Mouse (Mus musculus): ENCODE data around the gene Ptprg.
A peak's percentile ranks its signal among the peaks of the same experiment; 100 is the strongest.

Gene Ptprg

DNA sequence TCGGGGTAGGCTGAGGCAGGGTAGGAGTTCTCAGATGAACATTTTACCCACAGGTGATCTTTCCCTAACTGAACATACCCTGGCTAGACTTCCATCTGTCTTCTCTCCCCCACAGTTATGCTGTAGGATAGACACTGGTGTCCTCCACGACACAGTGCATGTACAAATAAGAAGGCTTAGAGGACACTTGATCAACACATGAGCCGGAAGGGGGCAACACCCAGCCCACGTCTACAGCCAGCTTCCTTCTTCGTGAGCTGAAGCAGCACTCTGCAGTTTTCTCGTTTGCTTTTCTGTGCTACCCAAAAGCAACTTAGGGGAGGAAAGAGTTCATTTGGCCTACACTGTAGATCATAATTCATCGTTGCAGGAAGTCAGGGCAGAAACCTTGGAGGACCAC lies 554.7 kb downstream of the Ptprg start:
- DNase-seq: no peak

DNA sequence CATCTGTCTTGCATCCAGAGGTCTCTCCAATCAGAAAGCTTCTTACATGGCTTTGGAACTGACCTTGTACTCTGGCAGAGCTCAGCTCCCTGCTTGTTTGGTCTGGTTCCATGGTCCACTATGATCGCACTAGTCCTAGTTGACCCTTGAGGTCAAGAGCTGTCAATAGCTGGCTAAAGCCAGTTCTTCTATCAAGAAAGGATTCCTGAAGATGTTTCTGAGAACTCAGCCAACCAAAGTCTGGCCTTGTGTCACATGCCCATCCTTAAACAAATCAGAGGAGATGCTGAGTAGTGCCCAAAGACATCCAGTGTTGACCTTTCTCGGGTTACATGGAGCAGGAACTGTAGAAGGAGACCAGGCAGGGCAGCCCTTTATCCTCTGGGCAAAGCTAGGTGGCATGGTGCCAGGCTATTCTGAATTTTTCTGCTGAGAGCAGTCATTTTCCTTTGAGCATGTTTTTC lies 559.2 kb downstream of the Ptprg start:
- no peak for DNase-seq

DNA sequence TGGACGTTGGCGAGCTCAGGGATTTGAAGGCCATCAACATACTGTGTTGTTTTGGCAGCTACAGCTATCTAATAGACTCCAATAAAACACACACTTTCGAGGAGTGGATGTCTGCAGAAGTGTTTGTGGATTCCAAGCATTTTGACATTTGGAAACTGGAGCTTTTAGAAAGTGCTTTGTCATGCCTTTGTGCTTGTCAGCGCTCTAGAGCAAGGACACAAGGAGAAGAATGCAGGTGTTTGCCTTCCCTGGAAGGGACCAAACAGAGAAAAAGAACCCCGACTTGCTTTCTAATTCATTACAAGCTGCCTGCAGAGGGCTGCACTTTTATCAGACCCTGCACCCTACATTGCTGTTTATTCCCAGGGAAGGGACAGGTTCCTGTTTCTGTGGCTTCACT lies 560.0 kb downstream of the Ptprg start:
- no peak for DNase-seq

DNA sequence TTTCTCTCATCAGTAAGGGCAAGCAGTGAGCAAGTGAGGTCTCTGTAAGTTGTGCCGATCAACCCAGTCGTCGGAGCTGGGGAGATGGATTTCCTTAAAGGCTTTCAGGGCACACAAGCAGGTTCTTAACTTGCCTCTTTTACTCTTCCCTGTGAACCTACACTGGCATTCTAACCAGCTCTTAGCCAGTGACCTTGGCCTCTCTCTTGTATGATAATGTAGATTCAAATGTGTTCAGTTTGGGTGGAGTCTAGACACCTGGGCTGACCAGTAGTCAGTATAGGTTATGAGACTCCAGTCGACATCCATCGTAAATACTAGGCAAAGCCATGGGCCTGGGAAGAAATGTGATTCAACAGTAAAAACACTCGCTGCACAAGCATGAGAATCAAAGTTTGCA lies 560.7 kb downstream of the Ptprg start:
- DNase-seq: no peak

DNA sequence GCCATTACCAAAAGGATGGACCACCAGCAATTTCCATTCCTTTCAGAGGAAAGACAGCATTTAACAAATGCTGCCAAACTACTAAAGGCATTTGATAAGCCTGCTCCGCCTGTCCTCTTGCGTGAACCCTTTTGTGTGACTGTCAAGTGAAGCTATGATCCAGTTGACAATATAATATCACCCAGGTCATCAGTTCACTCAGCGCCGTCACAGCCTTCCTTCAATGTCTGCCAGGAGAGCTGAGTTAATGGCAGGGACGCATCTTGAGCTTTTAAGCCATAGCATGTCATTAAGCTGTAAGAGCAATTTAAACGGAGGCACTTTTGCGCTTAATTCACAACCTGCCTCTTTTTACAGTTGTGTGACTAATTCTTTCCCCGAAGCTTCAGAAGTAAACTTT lies 565.9 kb downstream of the Ptprg start:
- DNase-seq: no peak

DNA sequence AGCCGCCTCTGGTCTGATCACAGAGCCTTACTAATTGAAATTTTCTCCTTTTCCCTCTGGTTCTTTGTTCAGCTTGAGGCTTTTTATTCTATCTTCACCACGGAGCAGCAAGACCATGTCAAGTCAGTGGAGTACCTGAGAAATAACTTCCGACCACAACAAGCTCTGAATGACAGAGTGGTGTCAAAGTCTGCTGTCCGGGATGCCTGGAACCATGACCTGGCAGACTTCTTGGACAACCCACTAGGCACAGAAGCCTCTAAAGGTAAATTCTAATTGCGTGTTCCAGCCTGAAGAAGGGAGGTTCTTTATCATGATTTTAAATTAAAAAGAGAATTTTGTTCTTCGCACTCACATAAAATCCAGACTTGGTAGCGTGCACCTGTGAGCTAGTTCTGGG lies 568.6 kb downstream of the Ptprg start:
- DNase-seq: no peak

DNA sequence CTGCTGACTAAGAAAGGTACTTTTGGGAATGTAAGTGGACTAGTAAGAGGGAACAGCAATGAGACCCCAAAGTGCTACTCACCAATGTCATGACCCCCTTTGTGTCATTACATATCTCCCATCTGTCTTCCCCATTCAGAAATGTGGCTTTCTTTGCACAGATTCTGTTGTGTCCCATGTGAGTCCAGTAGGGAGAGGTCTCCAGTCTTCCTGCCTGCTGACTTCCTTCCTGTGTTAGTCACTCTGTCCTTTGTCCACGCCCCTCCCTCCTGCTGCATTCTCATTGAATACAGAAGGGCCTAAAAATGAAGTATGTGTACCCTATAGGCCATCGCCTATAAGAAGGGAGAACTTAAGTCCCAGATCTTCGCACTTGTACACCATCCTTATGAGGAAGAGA lies 571.4 kb downstream of the Ptprg start:
- no peak for DNase-seq

DNA sequence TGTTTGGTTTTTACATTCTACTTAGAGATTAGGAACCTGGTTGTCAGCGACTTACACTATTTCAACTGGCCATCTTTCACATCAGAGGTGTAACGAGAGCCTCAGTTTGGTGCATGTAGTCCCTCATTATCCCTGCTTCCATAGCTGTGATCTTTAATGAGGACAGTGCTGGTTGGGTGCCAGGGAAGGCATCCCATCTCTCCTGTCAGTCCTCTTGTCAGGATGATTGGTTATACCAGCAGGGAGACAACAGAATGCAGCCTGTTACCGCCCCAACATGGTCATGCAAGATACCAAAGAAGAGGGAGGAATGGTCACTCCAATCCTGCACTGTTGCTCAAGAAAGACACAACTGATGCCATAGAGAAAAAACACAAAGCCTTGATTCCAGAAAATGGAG lies 574.6 kb downstream of the Ptprg start:
- DNase-seq: no peak

DNA sequence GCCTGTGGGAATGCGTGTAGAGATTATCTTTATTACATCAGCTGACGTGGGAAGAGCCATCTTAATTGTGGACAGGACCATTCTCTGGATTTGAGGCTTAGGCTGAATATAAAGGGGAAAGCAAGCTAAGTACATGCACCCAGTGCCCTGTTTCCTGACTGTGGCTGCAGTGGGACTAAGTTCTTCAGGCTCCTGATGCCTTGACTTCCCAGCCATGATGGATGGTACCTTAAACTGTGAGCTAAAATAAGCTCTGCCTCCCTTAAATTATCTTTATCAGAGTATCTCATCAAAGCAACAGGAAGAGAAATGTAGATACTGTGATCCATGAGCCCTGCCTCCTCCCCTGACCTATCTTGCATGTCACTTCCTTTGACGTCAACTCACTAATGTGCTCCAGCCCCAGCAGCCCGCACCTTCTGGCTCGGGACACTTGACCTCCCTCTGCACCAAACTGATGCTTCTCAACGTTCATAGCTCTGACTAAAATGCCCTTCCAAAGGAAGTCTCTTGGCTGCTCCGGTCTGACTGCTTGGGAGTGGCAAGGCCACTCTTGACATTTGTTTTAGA lies 578.8 kb downstream of the Ptprg start:
- no peak for DNase-seq

DNA sequence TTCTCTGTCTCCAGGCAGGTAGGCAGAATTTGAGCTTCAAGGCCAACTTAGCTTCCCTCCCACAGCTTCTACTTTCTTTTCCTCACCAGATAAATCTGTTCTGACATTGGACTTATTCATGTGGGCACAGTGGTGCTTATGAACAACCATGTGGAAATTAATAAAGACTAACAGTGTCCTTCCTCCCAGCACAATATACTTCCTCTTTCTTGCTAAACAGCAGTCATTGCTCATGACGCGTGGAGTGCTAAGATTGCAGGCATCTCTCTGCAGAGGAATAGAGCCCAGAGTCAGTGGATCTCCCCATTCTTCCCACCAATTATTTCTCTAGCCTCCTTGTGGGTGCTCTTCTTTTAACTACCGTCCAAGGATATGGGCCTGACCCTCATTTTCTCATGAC lies 579.8 kb downstream of the Ptprg start:
- no peak for DNase-seq

DNA sequence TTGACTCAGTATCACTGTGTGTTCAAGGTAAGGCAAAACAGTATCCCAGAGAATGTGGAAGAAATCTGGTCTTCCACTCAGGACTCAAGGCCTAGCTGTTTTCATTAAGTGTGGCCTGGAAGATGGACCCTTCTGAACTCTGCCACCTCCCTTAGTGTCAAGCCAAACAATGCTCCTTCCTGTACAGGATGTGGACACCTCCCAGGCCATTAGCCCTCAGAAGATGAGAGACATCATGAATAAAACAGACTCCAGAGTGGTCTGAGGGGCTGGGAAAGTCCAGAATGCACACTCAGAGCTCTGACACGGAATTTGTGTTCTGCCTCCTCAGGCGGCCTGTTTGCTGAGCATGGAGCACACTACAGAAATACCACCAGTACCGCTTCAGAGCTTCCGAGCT lies 581.2 kb downstream of the Ptprg start:
- no peak for DNase-seq

DNA sequence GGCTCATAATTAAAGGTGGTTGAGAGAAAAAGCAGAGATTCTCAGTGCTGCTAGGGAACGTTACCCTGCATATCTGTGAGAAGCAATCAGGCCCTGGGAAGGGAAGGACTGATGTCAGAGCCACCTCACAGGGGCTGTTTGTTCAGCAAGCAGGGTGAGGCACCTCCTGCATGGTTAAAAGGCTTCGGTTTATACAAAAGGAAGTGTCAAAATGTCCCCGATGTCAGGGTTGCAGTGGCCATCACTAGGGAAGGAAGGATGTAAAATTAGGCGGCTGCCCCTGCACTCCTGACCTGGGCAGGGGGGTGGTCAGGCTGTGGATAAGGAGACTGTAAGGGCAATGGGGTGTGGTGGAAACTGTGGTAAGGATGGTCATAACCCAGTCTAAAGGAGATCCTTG lies 583.2 kb downstream of the Ptprg start:
- no peak for DNase-seq

DNA sequence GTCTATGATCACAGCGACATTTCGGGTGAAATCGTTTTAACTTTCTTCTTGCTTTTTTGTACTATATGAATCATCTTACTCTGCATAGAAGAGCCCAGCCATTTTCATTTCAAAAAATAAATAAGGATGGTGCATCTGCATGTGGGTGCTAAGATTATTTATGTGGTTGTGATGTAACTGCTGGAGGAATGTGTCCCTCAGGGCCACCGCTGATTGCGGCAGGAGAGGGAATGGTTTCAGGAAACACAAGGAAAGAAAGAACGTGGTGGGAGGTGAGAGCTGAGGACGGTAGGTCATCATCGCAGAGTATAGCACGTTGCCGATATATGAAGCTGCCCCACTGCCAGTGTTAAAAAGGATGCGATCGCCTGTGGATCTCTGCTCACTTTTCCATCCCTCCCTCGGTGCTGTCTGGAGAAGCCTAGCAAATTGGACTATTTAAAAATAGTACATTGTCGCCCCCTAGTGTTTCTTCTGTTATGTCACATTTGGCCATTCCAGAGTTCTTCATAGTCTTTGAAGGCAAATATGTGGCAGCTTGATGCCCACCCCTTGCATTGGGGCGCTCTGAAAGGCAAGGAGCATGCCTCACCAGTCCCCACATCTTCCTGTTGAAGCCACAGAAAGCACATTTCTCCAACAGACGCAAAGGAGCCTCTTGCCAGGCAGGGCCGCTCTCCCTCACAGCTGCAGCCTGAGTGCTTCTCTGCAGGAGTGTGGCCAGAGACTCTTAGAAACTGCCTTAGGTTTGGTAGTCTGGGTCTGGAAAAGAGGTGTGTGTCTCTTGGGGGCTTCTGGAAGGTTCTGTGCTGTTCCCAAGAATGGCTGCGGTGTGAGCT lies 586.5 kb downstream of the Ptprg start:
- DNase-seq: peak; percentile 62

DNA sequence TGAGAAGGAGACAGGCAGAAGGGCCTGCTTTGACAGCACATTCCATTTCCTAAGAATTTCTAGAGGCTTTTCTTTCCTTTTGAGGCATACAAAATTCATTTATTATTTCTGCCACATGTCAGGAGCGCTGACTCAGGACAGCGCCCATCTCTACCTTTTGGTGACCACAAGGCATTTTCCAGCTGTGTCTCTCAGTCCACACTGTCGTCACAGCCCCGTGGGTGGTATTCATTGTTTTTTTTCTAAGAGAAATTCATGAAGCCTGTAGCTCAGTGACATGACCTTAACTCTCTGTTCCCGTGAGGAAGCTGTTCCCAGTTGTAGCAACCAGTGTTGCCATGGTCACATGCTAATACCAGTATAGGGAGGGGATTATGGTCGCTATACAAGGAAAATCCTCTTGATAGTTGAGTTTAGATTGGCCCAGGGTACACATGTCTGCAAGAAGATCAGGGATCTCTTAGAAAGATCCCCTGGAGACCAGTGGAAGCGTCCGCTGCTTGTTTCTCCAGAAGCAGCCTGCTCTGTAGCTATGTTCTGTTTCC lies 590.7 kb downstream of the Ptprg start:
- no peak for DNase-seq

DNA sequence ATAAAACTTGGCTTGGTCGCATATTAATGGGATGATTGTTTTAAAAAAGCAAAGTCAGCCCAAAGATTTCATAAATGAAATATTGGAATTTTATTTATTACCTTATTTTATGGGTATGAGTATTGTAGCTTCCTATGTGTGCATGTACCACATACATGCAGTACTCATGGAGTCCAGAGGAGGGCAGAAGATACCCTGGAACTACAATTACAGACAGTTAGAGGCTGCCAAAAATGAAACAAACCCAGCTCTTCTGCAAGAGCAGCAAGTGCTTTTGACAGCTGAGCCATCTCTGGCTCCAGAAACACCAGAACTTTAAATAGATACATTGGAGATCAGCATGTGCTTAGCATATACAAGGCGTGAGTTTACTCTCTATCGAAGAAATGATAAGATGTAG lies 592.6 kb downstream of the Ptprg start:
- no peak for DNase-seq

DNA sequence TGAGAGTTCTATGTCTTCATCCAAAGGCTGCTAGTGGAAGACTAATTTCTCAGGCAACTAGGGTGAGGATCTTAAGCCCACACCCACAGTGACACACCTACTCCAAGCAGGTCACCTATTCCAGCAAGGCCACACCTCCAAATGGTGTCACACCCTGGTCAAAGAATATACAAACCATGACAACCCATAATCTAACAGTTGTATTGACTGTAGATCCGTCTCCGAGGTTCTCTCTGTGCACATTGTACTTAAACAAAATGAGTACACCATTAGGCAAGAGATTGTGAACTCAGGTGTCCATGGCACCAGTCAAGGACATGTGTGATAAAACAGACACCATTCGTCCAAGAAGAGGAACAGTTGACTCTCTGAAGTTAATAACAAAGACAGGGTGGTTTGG lies 596.2 kb downstream of the Ptprg start:
- no peak for DNase-seq

DNA sequence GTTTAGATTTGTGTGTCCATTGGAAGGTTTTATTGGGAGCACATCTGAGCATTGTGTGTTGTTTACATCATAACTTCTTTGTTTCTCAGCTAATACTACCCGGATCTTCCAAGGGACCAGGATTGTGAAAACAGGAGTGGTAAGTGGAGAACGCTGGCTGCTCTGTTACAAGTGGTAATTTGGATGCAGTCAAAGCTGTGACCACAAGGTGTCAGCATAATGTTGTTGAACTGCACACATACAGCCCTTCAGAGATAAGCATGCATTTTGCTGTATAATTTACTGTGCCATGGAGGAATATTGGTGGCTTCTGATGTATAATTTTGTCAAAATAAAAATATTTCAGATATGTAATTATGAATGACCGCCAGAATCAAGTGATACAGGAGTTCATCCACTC lies 598.6 kb downstream of the Ptprg start:
- DNase-seq: peak; percentile 67

DNA sequence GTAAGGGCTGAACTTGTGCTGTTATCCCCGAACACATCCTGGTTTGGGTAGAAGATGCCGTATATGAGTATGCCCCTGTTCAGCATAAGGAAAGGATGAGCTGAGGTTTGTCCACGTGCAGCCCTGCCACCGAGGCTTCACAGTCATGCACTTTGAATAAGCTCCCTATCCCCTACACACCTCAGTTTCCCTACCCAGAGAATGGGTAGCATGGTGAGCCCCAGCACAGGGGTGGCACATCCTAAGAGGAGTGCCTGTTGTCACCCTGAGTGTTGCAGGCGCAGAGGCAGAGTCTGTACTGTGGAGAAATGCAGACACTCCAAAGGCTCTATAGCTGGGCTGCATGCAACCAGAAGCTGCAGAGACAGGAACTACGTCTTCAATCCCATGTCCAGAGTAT lies 599.4 kb downstream of the Ptprg start:
- DNase-seq: no peak

DNA sequence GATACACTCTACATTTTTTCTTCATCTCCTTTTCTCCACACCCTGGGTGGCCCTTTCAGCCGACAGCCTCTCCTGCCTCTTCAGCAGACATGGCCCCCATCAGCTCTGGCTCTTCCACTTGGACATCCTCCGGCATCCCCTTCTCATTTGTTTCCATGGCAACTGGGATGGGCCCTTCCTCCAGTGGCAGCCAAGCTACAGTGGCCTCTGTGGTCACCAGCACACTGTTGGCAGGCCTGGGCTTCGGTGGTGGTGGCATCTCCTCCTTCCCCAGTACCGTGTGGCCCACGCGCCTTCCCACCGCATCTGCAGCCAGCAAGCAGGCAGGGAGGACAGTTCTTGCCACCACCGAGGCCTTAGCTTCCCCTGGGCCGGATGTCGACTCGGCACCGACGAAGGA lies 600.3 kb downstream of the Ptprg start:
- no peak for DNase-seq

DNA sequence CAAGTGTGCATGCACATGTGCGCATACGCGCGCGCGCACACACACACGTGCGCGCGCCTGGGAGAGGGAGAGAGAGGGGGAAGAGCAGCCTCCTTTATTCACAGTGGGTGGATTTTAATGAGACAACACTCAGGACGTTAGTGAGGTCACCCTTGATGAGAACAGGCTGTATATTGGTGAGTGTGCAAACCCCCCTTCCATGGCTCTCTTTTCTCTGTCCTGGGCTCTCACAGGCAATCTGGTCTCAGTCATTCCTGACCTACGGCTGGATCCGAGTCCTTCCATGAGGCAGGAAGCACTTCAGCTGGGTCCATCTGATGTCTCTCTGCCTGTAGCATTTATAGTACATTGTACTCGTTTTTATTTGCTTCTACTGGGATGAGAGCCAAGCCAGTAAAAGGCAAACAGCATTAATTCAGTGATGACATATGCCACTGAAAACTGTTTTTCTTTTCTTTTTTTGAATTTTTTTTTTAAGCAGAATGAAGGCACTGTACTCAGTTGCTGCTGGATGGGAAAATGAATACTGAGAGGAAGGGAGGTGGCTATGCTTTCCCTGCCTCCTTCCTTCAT lies 608.5 kb downstream of the Ptprg start:
- peak; percentile 52 for DNase-seq

DNA sequence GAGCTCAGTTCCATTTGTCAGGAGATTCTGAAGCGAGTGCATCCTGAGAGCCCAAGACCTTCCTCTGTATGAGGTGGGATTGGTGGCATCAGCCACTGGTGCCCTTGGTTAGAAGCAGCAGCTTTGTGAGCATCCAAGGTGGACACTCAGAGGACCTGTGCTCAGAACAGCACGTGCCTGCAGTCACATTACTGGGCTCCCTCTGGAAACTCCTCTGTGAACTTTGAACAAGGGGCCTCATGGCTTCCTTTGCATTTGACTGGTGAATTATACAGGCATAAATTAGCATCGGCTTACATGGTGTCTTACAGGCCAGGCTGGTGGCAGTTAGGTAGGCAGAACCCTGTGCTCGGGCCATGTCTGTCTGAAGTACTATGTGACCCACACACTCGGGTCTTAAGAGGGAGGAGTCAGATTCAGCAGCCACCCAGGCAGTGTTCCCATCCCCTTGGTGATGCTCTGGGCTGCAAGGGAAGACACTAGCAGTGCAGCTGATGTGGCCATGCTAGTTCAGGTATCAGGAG lies 609.1 kb downstream of the Ptprg start:
- no peak for DNase-seq

DNA sequence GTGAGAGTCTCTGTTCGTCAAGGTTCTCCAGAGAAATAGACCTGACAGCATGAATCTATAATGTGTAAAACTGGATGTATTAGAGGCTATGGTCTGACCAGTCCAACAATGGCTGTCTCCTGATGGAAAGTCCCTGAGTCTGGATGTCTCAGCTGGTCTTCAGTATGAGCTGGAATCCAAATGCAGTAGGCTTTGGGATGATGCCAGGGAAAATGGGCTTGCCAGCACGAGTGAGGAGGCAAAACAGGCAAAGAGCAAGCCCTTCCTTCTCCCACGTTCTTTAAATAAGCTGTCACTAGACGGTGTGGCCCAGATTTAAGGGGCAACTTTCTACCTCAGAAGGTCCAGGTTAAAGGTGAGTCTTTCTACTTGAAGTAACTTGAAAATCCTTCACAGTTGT lies 609.9 kb downstream of the Ptprg start:
- DNase-seq: no peak

DNA sequence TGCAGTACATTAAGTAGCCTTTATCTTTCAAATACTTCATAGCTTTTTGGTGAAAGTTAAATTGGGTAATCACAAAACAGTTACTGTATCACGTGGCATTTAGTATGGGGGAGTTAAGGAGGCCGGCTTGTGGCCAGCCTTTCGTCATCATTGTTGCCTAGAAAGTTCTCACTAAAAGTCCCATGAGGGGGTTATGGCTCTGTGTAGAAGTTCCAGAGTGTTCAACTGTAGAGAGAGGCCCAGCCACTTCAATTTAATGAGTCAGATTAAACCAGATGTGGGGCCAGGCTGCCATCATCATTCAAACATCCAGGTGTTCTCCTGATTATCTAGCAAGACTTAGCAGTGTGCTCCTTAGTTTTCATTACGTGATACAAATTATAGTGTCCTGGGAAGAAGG lies 613.9 kb downstream of the Ptprg start:
- DNase-seq: no peak

DNA sequence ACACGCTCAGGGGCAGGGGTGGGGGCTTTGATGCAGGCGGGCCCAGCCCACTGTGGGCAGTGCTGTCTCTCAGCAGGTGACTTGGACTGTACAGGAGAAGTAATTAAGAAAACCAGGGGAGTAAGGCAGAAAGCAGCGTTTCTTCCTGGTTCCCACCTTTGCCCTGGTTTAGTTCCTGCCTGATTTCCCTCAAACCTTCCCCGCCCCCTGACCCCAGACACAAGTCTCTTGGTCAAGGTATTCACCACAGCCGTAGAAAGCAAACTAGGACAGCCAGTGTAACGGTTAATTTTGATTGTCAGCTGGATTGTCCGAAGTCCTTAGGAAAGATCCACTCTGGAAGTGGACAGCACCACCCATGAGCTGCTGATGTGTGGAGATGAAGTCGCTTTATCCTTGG lies 614.3 kb downstream of the Ptprg start:
- no peak for DNase-seq
